Mouse (Mus musculus): ENCODE measurements at regions not wholly inside any gene's neighbourhood (a gene's known extent, or its start where the extent isn't known, plus 50 kb on each side); places are given as distances from the start of the nearest gene placed in this dataset.

DNA sequence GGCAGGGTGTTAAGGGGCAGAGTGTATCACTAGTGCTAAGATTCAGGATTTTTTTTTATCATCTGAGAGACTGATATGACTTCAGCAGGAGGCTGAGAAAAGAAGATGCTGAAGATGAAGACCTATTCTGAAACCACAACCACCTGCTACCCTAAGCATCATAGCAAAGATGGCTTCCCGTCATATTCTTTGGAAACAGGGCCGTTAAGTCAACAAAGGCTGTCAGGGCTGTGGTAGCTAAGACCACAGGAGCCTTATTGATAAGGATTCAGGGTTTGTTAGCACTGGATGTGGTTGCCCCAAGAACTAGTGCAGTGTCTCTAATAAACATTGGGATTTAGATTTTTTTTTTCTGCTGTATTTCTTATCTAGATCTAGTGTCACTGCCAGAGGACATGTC lies 56.7 kb upstream of the Rasgrp1 start:
- no peaks in the 10 kb centered on the region for H3K36me3 ChIP-seq
- 72% methylated on average over 2 of the region's 2 CpGs for WGBS

DNA sequence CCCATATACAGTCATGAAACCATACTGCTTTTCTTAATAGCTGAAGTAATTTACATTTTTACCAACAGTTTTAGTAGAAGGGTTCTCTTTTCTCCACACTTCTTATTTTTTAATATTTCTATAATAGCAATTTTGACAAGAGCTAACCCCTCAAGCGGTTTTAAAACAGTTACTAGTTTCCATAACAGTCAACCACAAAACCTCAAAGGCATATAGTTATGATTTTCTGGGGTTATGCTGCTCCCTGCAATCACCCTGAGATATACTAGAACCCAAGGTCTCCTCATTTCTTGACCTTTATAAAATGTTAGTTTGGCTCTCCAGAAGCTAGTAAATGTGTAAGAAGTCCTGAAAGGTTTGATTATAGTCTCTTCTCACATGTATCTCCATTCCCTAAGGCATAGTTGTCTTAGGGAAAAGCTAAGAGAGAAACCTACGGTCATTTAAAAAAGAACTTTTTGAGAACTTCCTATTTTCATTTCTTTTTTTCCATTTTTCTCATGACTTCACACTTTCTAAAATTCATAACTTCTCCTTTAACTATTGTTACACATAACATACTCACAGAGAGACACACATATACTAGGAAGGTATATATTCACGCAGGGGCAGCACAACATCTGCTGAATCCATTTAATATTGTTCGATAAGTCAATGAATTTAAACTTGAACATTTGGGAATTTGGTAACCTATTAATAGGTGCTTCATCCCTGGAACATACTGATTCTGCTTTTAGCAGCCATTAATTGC lies 60.8 kb upstream of the Rasgrp1 start:
- Histone ChIP-seq H3K4me3 (replicated peaks) (no peak overlapping the region), H3K9me3 (no peaks in the 10 kb centered on the region), H3K36me3 (no peaks in the 10 kb centered on the region), H3K9ac (replicated peaks) (no peak overlapping the region), H3K27me3 (no peaks in the 10 kb centered on the region), H3K27ac (no peak overlapping the region), H3K4me1 (replicated peaks) (no peaks in the 10 kb centered on the region), H3K4me2 (replicated peaks) (no peak overlapping the region)
- 95% methylated on average over 4 of the region's 4 CpGs for whole genome bisulfite sequencing
- ATAC-seq: no peak

More for the DNA sequence above, 56.7 kb upstream of the Rasgrp1 start:
- no peaks in the 10 kb centered on the region for H3K4me1 ChIP-seq (replicated peaks)
- H3K27me3 ChIP-seq: no peaks in the 10 kb centered on the region
- H3K9me3 ChIP-seq: no peaks in the 10 kb centered on the region
- H3K9ac ChIP-seq (replicated peaks): no peak overlapping the region
- no peak overlapping the region for H3K4me3 ChIP-seq (replicated peaks)
- H3K4me2 ChIP-seq (replicated peaks): no peak overlapping the region
- ATAC-seq: no peak
- no peak overlapping the region for H3K27ac ChIP-seq

DNA sequence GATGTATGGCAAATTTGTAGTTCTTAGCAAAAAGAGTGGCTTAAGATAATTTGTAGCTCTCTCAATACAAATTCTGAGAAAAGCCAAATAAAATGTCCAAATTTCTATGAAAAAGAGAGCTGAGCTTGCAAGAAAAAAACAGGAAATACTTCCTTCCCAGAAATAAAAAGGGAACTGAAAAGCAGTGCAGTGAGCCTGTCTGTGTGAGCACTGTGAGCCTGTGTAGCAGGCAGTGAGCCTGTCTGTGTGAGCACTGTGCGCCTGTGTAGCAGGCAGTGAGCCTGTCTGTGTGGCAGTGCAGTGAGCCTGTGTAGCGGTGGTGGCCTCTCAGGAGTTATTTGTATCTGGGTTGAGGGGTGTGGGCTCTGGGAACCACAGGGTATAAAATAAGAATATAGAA lies 62.7 kb upstream of the Rasgrp1 start:
- 0 out of 2 replicates have a peak, but pooled peaks have one; percentile 67 for ATAC-seq
- H3K36me3 ChIP-seq: no peaks in the 10 kb centered on the region
- no peak overlapping the region for H3K4me2 ChIP-seq (replicated peaks)
- 18% methylated on average over 2 of the region's 2 CpGs for WGBS
- no peaks in the 10 kb centered on the region for H3K27me3 ChIP-seq
- H3K4me3 ChIP-seq (replicated peaks): no peak overlapping the region
- no peak overlapping the region for H3K9ac ChIP-seq (replicated peaks)
- H3K9me3 ChIP-seq: no peaks in the 10 kb centered on the region
- no peaks in the 10 kb centered on the region for H3K4me1 ChIP-seq (replicated peaks)
- H3K27ac ChIP-seq: no peak overlapping the region

DNA sequence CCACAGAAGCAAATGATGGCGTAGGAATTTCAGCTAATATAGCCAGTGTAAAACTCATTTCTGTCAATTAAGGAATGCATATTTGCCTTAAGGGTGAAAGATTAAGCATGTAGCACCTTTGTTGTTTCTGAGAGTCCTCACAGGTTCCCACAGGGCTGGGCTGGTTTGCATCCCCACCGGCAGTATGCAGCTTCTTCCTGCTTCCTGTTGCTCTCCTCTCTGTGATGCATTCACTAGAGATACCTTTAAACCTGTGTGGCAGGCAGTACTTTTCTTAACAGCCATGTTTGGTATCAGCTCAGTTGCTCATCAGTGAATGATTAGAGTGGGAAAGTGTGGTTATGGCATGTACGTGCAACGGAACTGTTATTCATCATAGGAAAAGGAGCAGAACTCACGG lies 65.4 kb upstream of the Rasgrp1 start:
- 82% methylated on average over 5 of the region's 5 CpGs for WGBS
- no peak for ATAC-seq
- Histone ChIP-seq H3K36me3 (no peaks in the 10 kb centered on the region), H3K27me3 (no peaks in the 10 kb centered on the region), H3K9ac (replicated peaks) (no peak overlapping the region), H3K27ac (no peak overlapping the region), H3K4me1 (replicated peaks) (no peaks in the 10 kb centered on the region), H3K4me3 (replicated peaks) (no peak overlapping the region), H3K4me2 (replicated peaks) (no peak overlapping the region), H3K9me3 (no peaks in the 10 kb centered on the region)

DNA sequence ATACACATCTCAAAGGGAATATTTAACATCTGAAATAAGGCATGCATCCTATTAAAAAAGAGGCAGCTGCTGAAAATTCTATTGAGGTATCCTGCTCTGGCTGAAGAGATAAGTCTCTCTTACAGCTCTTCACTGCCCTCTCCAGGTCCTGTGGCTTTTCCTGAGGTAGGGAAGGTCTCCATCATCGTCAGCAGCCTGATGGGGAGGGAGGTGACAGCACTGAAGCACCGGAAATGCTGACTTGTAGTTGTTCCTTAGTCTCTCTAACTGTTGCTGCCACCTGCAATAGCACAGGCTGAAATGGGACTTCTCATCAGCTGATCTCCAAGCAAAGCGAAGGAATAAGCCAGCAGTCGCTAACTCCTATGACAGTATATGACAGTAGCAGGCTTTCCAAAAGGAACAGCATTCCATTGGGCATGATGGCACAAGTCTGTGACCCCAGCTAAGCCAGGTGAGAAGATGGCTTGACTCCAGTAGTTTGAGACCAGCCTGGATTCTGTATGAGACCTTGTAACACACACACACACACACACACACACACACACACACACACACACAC lies 69.3 kb upstream of the Rasgrp1 start:
- Histone ChIP-seq H3K4me1 (replicated peaks) (no peaks in the 10 kb centered on the region), H3K9ac (replicated peaks) (no peak overlapping the region), H3K4me2 (replicated peaks) (no peak overlapping the region), H3K27me3 (no peaks in the 10 kb centered on the region), H3K36me3 (no peaks in the 10 kb centered on the region), H3K4me3 (replicated peaks) (no peak overlapping the region), H3K27ac (no peak overlapping the region), H3K9me3 (no peaks in the 10 kb centered on the region)
- no peak for ATAC-seq
- 50% methylated on average over 4 of the region's 4 CpGs for WGBS

DNA sequence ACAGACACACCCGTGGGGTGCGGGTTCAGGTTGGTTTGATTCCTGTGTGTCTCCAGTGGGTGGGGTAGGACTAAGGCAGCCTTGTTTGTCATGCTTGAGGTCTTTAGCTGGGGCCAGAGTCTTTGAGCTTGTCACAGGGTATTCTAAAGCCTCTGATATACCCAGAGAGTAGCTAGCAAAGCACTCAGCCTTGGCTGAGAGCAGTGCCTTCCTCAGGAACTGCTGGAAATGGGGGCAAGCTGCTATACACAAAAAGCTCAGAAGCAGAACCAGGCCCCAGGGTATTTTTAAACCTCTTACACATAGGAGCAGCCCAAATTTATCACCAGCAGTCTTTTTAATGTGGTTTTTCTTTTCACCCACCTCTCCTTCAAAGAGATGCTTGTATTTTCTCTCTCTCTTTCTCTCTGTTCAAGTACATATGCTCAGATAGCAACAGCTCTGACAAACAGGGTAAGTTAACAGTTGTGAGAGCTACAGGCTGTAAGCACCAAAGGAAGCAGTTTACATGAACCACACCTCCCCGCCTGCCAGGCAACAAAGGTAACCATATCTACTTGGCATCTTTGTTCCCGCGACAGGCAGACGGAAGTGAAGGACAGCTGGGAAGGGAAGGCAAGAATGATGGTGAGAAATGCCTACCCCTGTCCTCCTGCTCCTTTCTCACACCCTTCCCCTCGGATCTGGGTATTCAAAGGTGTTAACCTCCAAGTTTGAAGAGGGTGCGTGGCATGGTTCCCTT lies 74.6 kb upstream of the Rasgrp1 start:
- Histone ChIP-seq H3K27me3 (no peaks in the 10 kb centered on the region), H3K36me3 (no peaks in the 10 kb centered on the region), H3K4me1 (replicated peaks) (no peaks in the 10 kb centered on the region), H3K4me2 (replicated peaks) (no peak overlapping the region), H3K9ac (replicated peaks) (no peak overlapping the region), H3K4me3 (replicated peaks) (no peak overlapping the region), H3K9me3 (no peaks in the 10 kb centered on the region), H3K27ac (no peak overlapping the region)
- WGBS: 89% methylated on average over 8 of the region's 8 CpGs
- ATAC-seq: no peak

DNA sequence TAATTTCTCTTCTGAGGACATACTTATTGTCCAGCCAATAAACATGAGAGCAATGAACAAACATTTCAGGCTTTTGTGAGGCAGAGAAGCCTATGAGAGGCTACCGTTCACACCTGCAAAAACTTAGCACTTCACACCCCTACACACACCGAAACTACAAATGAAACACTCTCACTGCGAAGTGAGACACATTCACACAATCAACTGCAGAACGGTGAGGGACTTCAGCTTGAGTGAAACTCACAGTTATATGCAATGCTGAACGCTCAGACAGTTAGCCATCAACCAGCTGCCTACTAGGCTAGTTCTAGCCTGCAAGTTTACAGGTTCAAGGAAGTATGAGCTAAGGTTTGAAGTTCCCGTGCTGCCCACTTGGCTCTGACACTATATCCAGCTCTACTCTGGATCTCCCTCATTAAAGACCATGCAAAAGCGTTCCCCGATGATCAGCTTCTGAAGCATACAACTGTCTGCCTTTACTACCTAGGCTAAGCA lies 75.4 kb upstream of the Rasgrp1 start:
- Histone ChIP-seq H3K27me3 (no peaks in the 10 kb centered on the region), H3K4me2 (replicated peaks) (no peak overlapping the region), H3K27ac (no peak overlapping the region), H3K4me3 (replicated peaks) (no peak overlapping the region), H3K9me3 (no peaks in the 10 kb centered on the region), H3K36me3 (no peaks in the 10 kb centered on the region), H3K9ac (replicated peaks) (no peak overlapping the region), H3K4me1 (replicated peaks) (no peaks in the 10 kb centered on the region)
- ATAC-seq: no peak
- 92% methylated on average over 8 of the region's 8 CpGs for WGBS

DNA sequence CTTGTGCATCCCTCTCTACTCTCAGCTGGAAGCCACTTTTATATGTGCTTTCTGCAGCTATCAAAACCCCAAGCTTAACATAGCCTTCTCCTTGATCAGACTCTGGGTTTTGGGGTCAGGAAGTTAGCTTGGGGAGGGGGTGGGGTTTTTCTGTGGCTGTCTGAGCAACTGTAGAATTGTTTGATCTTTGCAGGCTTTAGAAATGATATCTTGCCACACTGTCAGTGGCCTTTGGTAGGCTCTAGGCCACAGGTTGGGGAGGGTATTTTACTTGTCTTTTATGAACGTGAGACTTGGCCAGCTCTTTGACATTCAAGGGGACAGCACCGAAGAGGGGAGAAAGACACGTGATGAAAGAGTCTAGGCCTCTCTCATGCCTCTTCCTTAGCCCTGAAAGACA lies 75.9 kb upstream of the Rasgrp1 start:
- Histone ChIP-seq H3K36me3 (no peaks in the 10 kb centered on the region), H3K27me3 (no peaks in the 10 kb centered on the region), H3K4me2 (replicated peaks) (no peak overlapping the region), H3K4me1 (replicated peaks) (no peaks in the 10 kb centered on the region), H3K9ac (replicated peaks) (no peak overlapping the region), H3K4me3 (replicated peaks) (no peak overlapping the region), H3K27ac (no peak overlapping the region), H3K9me3 (no peaks in the 10 kb centered on the region)
- ATAC-seq: no peak
- 82% methylated on average over 3 of the region's 3 CpGs for WGBS

DNA sequence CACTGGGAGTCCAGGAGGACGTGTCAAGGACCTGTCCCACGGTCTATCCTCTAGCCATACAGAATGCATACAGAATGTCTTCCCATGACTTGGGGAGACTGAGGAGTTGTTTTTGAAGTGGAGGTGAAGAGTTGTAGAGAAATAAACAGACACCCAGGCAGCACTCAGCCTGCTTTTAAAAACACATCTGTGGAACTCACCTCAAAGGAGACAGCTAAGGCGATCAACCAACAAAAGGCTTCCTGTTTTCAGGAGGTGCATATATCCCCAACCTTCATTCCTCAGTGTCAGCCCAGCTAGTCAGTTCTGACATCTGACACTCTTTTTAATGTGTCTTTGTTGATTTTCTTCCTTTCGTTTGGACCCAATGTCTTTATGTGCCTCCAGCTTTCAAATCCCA lies 78.6 kb upstream of the Rasgrp1 start:
- H3K9me3 ChIP-seq: no peaks in the 10 kb centered on the region

DNA sequence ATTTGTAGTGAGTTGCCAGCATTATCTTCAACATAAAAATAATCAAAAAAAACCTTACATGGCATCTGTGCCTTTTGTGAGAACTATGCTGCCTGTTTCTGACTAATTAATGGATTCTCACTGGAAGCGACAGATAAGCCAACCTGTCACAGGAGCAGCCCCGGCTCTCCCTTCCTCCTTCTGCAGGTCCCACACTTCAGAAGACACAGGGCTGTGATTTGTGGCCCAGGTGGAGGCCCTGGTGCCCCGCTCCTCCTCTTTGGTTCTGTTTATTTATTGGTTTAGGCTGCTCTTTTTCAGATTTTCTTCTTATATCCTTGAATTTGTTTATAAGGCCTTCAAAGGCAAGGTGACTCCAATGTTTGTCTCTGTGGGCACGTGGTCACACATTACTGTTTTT lies 80.0 kb upstream of the Rasgrp1 start:
- H3K9ac ChIP-seq (replicated peaks): no peak overlapping the region
- H3K36me3 ChIP-seq: no peaks in the 10 kb centered on the region
- H3K27me3 ChIP-seq: no peaks in the 10 kb centered on the region
- 80% methylated on average over 4 of the region's 4 CpGs for WGBS
- no peaks in the 10 kb centered on the region for H3K4me1 ChIP-seq (replicated peaks)
- H3K9me3 ChIP-seq: no peaks in the 10 kb centered on the region
- H3K4me3 ChIP-seq (replicated peaks): no peak overlapping the region
- ATAC-seq: no peak
- no peak overlapping the region for H3K27ac ChIP-seq
- no peak overlapping the region for H3K4me2 ChIP-seq (replicated peaks)

More for the DNA sequence above, 78.6 kb upstream of the Rasgrp1 start:
- 82% methylated on average over 4 of the region's 4 CpGs for WGBS
- H3K36me3 ChIP-seq: no peaks in the 10 kb centered on the region
- no peak overlapping the region for H3K4me3 ChIP-seq (replicated peaks)
- H3K27ac ChIP-seq: no peak overlapping the region
- H3K27me3 ChIP-seq: no peaks in the 10 kb centered on the region
- H3K4me1 ChIP-seq (replicated peaks): no peaks in the 10 kb centered on the region
- no peak for ATAC-seq
- H3K9ac ChIP-seq (replicated peaks): no peak overlapping the region
- H3K4me2 ChIP-seq (replicated peaks): no peak overlapping the region

DNA sequence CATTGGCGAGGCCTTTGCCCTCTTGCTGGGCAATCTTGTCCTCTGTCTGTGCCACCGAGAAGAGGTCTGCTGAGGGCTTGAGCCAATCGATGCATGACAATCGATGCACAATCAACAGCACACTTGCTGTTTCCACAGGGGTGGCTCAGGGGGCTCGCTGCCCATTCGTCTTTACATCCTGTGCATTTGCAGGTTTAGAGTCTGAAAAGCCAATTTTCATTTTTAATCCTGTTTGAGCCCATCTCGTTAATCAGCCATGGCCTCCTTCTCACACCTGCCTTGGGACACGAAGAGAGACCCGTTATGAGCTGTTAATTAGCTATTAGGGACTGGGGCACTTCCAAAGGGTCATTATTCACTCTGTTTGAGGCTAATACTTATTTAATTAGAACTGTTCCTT lies 86.4 kb upstream of the Rasgrp1 start:
- 0 out of 2 replicates have a peak, but pooled peaks have one; percentile 53 for ATAC-seq
- H3K4me2 ChIP-seq (replicated peaks): no peak overlapping the region

DNA sequence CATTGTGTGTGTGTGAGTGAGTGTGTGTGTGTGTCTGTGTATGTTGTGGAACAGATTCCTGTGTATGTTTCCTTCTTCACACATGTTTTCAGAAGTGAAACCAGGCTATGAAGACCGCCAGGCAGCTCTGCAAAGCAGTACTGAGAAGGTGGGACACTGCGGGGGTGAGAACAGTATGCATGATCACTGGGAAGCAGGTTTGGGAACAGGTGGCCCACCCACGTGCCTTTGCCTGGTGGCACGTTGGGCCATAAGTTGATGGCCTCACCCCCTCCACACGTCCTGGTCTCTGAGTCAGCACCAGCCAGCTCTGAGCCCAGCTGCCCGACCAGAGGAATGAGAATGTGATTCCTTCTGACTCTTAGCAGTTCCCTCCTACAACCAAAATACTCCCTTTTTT lies 89.2 kb upstream of the Rasgrp1 start:
- Histone ChIP-seq H3K4me3 (replicated peaks) (no peak overlapping the region), H3K36me3 (no peaks in the 10 kb centered on the region), H3K4me2 (replicated peaks) (no peak overlapping the region), H3K4me1 (replicated peaks) (peaks cover 9% of the 10 kb centered on the region; the same call in 1 of the 2 replicates), H3K27ac (no peak overlapping the region), H3K27me3 (no peaks in the 10 kb centered on the region), H3K9me3 (no peaks in the 10 kb centered on the region), H3K9ac (replicated peaks) (no peak overlapping the region)
- WGBS: 71% methylated on average over 6 of the region's 6 CpGs
- ATAC-seq: no peak

More for the DNA sequence above, 86.4 kb upstream of the Rasgrp1 start:
- Histone ChIP-seq H3K9me3 (no peaks in the 10 kb centered on the region), H3K27me3 (no peaks in the 10 kb centered on the region), H3K27ac (no peak overlapping the region), H3K4me3 (replicated peaks) (no peak overlapping the region), H3K4me1 (replicated peaks) (peaks cover 9% of the 10 kb centered on the region; the same call in 1 of the 2 replicates), H3K36me3 (no peaks in the 10 kb centered on the region), H3K9ac (replicated peaks) (no peak overlapping the region)
- 44% methylated on average over 9 of the region's 9 CpGs for WGBS

All from midbrain, embryonic 13.5 days (tissue).